Comparison of ENCODE assay signal across 18 mouse cellular contexts in genomic region chr10:110939717-110940116, GRCm38 (mm10). TPM values are rescaled to one million over a fixed set of nuclear protein-coding genes. Genes with fewer than 3 reads are reported as not detected.
DNase-seq lines count a peak whose midpoint lies in the region; ATAC-seq lines count a peak whose summit lies in the region.
"Had no signal": no experiment of that assay in that cellular context is flagged by ENCODE, and none has a peak within 500 bp of the region (broad histone marks: within the 10 kb centered on the region; RNA-seq: fewer than 3 reads in every experiment).

No protein-coding gene starts in this region.

- no peak overlapping the region for H3K4me2 ChIP-seq in forebrain, embryonic 16.5 days (ENCODE audit: low read length)
- H3K4me2 ChIP-seq in lung, embryonic 15.5 days = no peak overlapping the region
- H3K4me2 ChIP-seq: liver, embryonic 12.5 days; midbrain, embryonic 11.5 days had no signal

- no peak for DNase-seq in forebrain, embryonic 10.5 days (ENCODE audit: extremely low spot score, low spot score)
- no peak for DNase-seq in lung, postnatal 10 days
- DNase-seq in cerebellum, adult 18-20 months = peak; percentile 22 to 35
- DNase-seq in retina, embryonic 14.5 days (ENCODE audit: low spot score) = peak; percentile 48
- DNase-seq in midbrain, embryonic 10.5 days (ENCODE audit: low spot score) = no peak
- DNase-seq: adrenal gland, postnatal 10 days; B cell, adult 2 months; embryo, embryonic 11 days; kidney, adult 8-10 months; kidney, postnatal 4 days had no signal

- no peak overlapping the region for H3K4me3 ChIP-seq in forebrain, embryonic 16.5 days (replicated peaks; ENCODE audit: low read length)
- H3K4me3 ChIP-seq in forebrain, embryonic 10.5 days = no peak overlapping the region
- H3K4me3 ChIP-seq in lung, embryonic 15.5 days = no peak overlapping the region
- H3K4me3 ChIP-seq in midbrain, embryonic 10.5 days = no peak overlapping the region
- H3K4me3 ChIP-seq: erythroblast, embryonic 14.5 days; limb, embryonic 10.5 days; liver, embryonic 12.5 days; myocyte had no signal

- no peaks in the 10 kb centered on the region for H3K9me3 ChIP-seq in forebrain, embryonic 16.5 days (ENCODE audit: control insufficient read depth, low read length)
- no peaks in the 10 kb centered on the region for H3K9me3 ChIP-seq in forebrain, embryonic 10.5 days
- no peaks in the 10 kb centered on the region for H3K9me3 ChIP-seq in lung, embryonic 15.5 days
- H3K9me3 ChIP-seq in midbrain, embryonic 10.5 days (replicated peaks) = no peaks in the 10 kb centered on the region
- H3K9me3 ChIP-seq: limb, embryonic 10.5 days; liver, embryonic 12.5 days had no signal

- 0 out of 2 replicates have a peak, but pooled peaks have one; percentile 22 for ATAC-seq in forebrain, embryonic 16.5 days
- no peak for ATAC-seq in lung, embryonic 15.5 days (ENCODE audit: borderline replicate concordance, extremely low read depth, low FRiP score, low TSS enrichment)
- no peak for ATAC-seq in frontal cortex, adult (ENCODE audit: low TSS enrichment)
- ATAC-seq: liver, embryonic 12.5 days had no signal

- H3K4me1 ChIP-seq in forebrain, embryonic 16.5 days (replicated peaks; ENCODE audit: control insufficient read depth, insufficient read depth, low read length) = peaks cover 6% of the 10 kb centered on the region
- H3K4me1 ChIP-seq in forebrain, embryonic 10.5 days = no peaks in the 10 kb centered on the region
- H3K4me1 ChIP-seq in lung, embryonic 15.5 days = peaks cover 10% of the 10 kb centered on the region; the same call in 1 of the 2 replicates
- H3K4me1 ChIP-seq in midbrain, embryonic 10.5 days = no peaks in the 10 kb centered on the region
- H3K4me1 ChIP-seq: limb, embryonic 10.5 days; liver, embryonic 12.5 days had no signal

- 57% methylated on average over 4 of the region's 4 CpGs for WGBS in forebrain, embryonic 16.5 days
- 95% methylated on average over 4 of the region's 4 CpGs for WGBS in forebrain, embryonic 10.5 days
- WGBS in lung, embryonic 15.5 days = 57% methylated on average over 4 of the region's 4 CpGs
- 91% methylated on average over 4 of the region's 4 CpGs for WGBS in midbrain, embryonic 10.5 days

- no peak overlapping the region for H3K9ac ChIP-seq in forebrain, embryonic 16.5 days (replicated peaks; ENCODE audit: low read depth, low read length)
- no peak overlapping the region for H3K9ac ChIP-seq in lung, embryonic 15.5 days
- H3K9ac ChIP-seq: liver, embryonic 12.5 days had no signal

- H3K36me3 ChIP-seq in forebrain, embryonic 16.5 days (ENCODE audit: control insufficient read depth, insufficient read depth) = peaks cover 9% of the 10 kb centered on the region
- H3K36me3 ChIP-seq in forebrain, embryonic 10.5 days (replicated peaks) = peaks cover 94% of the 10 kb centered on the region
- peaks cover 35% of the 10 kb centered on the region for H3K36me3 ChIP-seq in lung, embryonic 15.5 days
- H3K36me3 ChIP-seq in midbrain, embryonic 10.5 days = peaks cover 91% of the 10 kb centered on the region

- no peaks in the 10 kb centered on the region for H3K27me3 ChIP-seq in forebrain, embryonic 16.5 days (replicated peaks; ENCODE audit: control insufficient read depth, insufficient read depth, low read length)
- no peaks in the 10 kb centered on the region for H3K27me3 ChIP-seq in forebrain, embryonic 10.5 days (ENCODE audit: poor library complexity, severe bottlenecking)
- no peaks in the 10 kb centered on the region for H3K27me3 ChIP-seq in lung, embryonic 15.5 days
- no peaks in the 10 kb centered on the region for H3K27me3 ChIP-seq in midbrain, embryonic 10.5 days (ENCODE audit: low read depth, poor library complexity, severe bottlenecking)
- H3K27me3 ChIP-seq: liver, embryonic 12.5 days had no signal

- H3K27ac ChIP-seq in forebrain, embryonic 16.5 days (ENCODE audit: low read length) = peak overlapping the region; percentile 42; the same call in 1 of the 2 replicates
- no peak overlapping the region for H3K27ac ChIP-seq in forebrain, embryonic 10.5 days
- H3K27ac ChIP-seq in lung, embryonic 15.5 days = 0 out of 2 replicates have a peak overlapping the region, but pooled peaks have one; percentile 6
- H3K27ac ChIP-seq in midbrain, embryonic 10.5 days (replicated peaks) = no peak overlapping the region
- H3K27ac ChIP-seq: limb, embryonic 10.5 days; liver, embryonic 12.5 days had no signal

RNA-seq across cellular contexts. Expression of gene Csrp2, which starts 20.1 kb away (rescaled TPM):
- polyA plus RNA-seq in forebrain, embryonic 16.5 days (2015; fragmentation: Nextera tagmentation; extraction: Ambion mirVana) = 196 and 203 TPM in 2 replicates
- 197 and 204 TPM in 2 replicates for polyA plus RNA-seq in forebrain, embryonic 10.5 days (2016; fragmentation: Nextera tagmentation; extraction: Ambion mirVana)
- polyA plus RNA-seq in lung, embryonic 15.5 days (2015; fragmentation: Nextera tagmentation; extraction: Ambion mirVana) = 185 and 193 TPM in 2 replicates
- 172 and 183 TPM in 2 replicates for polyA plus RNA-seq in midbrain, embryonic 10.5 days (2016; fragmentation: Nextera tagmentation; extraction: Ambion mirVana)

Comparison
In these comparisons a context has a peak if more than half of its experiments do, and no peak if none do; other contexts are left out.
1. H3K27ac ChIP-seq: peak in forebrain, embryonic 16.5 days (single experiment) and lung, embryonic 15.5 days (single experiment); none in forebrain, embryonic 10.5 days (single experiment) and midbrain, embryonic 10.5 days (single experiment).
2. DNase-seq: peak in cerebellum, adult 18-20 months (2 of 2) and retina, embryonic 14.5 days (single experiment); none in forebrain, embryonic 10.5 days (single experiment), lung, postnatal 10 days (single experiment) and midbrain, embryonic 10.5 days (single experiment).